10 mouse cellular contexts compared by ENCODE assay signal in genomic region chr6:94620801-94621301, GRCm38 (mm10).
DNase-seq lines count a peak whose midpoint lies in the region; ATAC-seq lines count a peak whose summit lies in the region.
"Had no signal": no experiment of that assay in that cellular context is flagged by ENCODE, and none has a peak within 500 bp of the region (broad histone marks: within the 10 kb centered on the region; RNA-seq: fewer than 3 reads in every experiment).

No protein-coding gene starts in this region.

- peak overlapping the region; percentile 26; the same call in 1 of the 2 replicates for H3K9ac ChIP-seq in hindbrain, embryonic 13.5 days
- no peak overlapping the region for H3K9ac ChIP-seq in hindbrain, embryonic 11.5 days (ENCODE audit: low read depth, low read length)
- H3K9ac ChIP-seq: liver, embryonic 15.5 days had no signal

- no peaks in the 10 kb centered on the region for H3K9me3 ChIP-seq in hindbrain, embryonic 13.5 days
- H3K9me3 ChIP-seq in hindbrain, embryonic 11.5 days (ENCODE audit: control insufficient read depth, low read length) = no peaks in the 10 kb centered on the region
- H3K9me3 ChIP-seq: liver, embryonic 15.5 days; midbrain, embryonic 10.5 days had no signal

- H3K4me1 ChIP-seq in hindbrain, embryonic 13.5 days (replicated peaks) = peaks cover 24% of the 10 kb centered on the region
- H3K4me1 ChIP-seq in hindbrain, embryonic 11.5 days (replicated peaks; ENCODE audit: control insufficient read depth, insufficient read depth, low read length) = no peaks in the 10 kb centered on the region
- H3K4me1 ChIP-seq: liver, embryonic 15.5 days; midbrain, embryonic 10.5 days had no signal

- H3K27ac ChIP-seq in hindbrain, embryonic 13.5 days = no peak overlapping the region
- no peak overlapping the region for H3K27ac ChIP-seq in hindbrain, embryonic 11.5 days (ENCODE audit: low read depth, low read length)
- H3K27ac ChIP-seq: left cerebral cortex, adult 2 months; liver, embryonic 15.5 days; midbrain, embryonic 10.5 days had no signal

- no peak for ATAC-seq in hindbrain, embryonic 13.5 days (ENCODE audit: low FRiP score)
- ATAC-seq in hindbrain, embryonic 11.5 days (ENCODE audit: low FRiP score) = no peak

- 84% methylated on average over 9 of the region's 9 CpGs for WGBS in hindbrain, embryonic 13.5 days
- 87% methylated on average over 9 of the region's 9 CpGs for WGBS in hindbrain, embryonic 11.5 days

- DNase-seq in hindbrain, embryonic 11.5 days (ENCODE audit: low spot score) = no peak
- peak; percentile 68 for DNase-seq in adipocyte (ENCODE audit: low spot score)
- DNase-seq in gastrocnemius, postnatal 25 days = peak; percentile 86
- DNase-seq in heart, postnatal 4 days = peak; percentile 39
- no peak for DNase-seq in kidney, postnatal 25 days
- DNase-seq in left cerebral cortex, postnatal 25 days (ENCODE audit: low spot score in 2 of 2) = no peak

- no peaks in the 10 kb centered on the region for H3K27me3 ChIP-seq in hindbrain, embryonic 13.5 days
- H3K27me3 ChIP-seq in hindbrain, embryonic 11.5 days (ENCODE audit: control insufficient read depth, insufficient read depth, low read length) = no peaks in the 10 kb centered on the region
- H3K27me3 ChIP-seq: liver, embryonic 15.5 days had no signal

- no peak overlapping the region for H3K4me3 ChIP-seq in hindbrain, embryonic 13.5 days
- H3K4me3 ChIP-seq in hindbrain, embryonic 11.5 days (ENCODE audit: low read depth, low read length) = no peak overlapping the region
- H3K4me3 ChIP-seq: left cerebral cortex, adult 2 months; liver, embryonic 15.5 days; midbrain, embryonic 10.5 days had no signal

- no peak overlapping the region for H3K4me2 ChIP-seq in hindbrain, embryonic 13.5 days
- no peak overlapping the region for H3K4me2 ChIP-seq in hindbrain, embryonic 11.5 days (replicated peaks; ENCODE audit: low read depth, low read length)
- H3K4me2 ChIP-seq: liver, embryonic 15.5 days had no signal

- intact Hi-C loops in left cerebral cortex, postnatal 25 days (cut with DNase I) = no loop called here

- H3K36me3 ChIP-seq in hindbrain, embryonic 13.5 days = peaks cover 69% of the 10 kb centered on the region
- peaks cover 8% of the 10 kb centered on the region for H3K36me3 ChIP-seq in hindbrain, embryonic 11.5 days (ENCODE audit: control insufficient read depth, insufficient read depth, low read length)

Comparison
In these comparisons a context has a peak if more than half of its experiments do, and no peak if none do; other contexts are left out.
1. DNase-seq: peak in adipocyte (single experiment), gastrocnemius, postnatal 25 days (single experiment) and heart, postnatal 4 days (single experiment); none in hindbrain, embryonic 11.5 days (single experiment), kidney, postnatal 25 days (0 of 2) and left cerebral cortex, postnatal 25 days (0 of 2).